Mouse (Mus musculus): ENCODE data around the gene 3830406C13Rik. TPM values are rescaled to one million over a fixed set of nuclear protein-coding genes. Genes with fewer than 3 reads are reported as not detected.

The 3830406C13Rik gene
- total and polyA plus RNA-seq, 2 experiments from 2014 or later, result 26.4 to 37.3 TPM

DNA sequence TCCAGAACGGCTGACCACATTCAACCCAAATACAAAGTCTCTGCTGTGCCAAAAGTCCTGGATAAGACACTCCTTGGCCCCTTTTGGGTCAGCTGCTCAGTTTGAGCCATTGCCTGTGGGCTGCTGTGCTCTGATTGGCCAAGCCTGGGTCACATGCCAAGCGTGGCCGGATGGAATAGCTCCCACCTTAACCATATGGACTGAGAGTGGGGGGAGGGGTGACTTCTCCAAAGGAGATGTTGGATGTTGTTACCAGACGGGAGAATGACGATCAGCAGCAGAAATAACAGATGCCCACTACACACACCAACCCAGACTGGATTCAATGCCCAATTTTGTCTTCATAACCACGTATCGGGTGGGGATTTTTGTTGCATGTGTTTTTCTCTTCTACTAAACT is 51.0 kb downstream of the 3830406C13Rik start:
- no peak overlapping the region for H3K4me3 ChIP-seq (ENCODE audit: low read depth, low read length)
- no peaks in the 10 kb centered on the region for H3K36me3 ChIP-seq (ENCODE audit: insufficient read depth, low read length)
- no peak overlapping the region for H3K27ac ChIP-seq (ENCODE audit: low read depth, low read length)
- TF ChIP-seq CTCF (IDR thresholded peaks at IDR 0.05), result no peak
- H3K27me3 ChIP-seq (ENCODE audit: insufficient read depth, low read length), result peaks cover 54% of the 10 kb centered on the region
- ATAC-seq (ENCODE audit: low FRiP score) (no peak; the same call in 1 of the 2 replicates), DNase-seq (ENCODE audit: low spot score) (no peak)
- H3K4me1 ChIP-seq (ENCODE audit: insufficient read depth, low read length), result no peaks in the 10 kb centered on the region
- WGBS, result 55% methylated on average over 7 of the region's 7 CpGs
- no peak overlapping the region for H3K4me2 ChIP-seq (ENCODE audit: low read depth, low read length, poor library complexity, severe bottlenecking)
- no peak overlapping the region for H3K9ac ChIP-seq (replicated peaks; ENCODE audit: low read length, poor library complexity, severe bottlenecking)
- no peaks in the 10 kb centered on the region for H3K9me3 ChIP-seq (ENCODE audit: low read length)

DNA sequence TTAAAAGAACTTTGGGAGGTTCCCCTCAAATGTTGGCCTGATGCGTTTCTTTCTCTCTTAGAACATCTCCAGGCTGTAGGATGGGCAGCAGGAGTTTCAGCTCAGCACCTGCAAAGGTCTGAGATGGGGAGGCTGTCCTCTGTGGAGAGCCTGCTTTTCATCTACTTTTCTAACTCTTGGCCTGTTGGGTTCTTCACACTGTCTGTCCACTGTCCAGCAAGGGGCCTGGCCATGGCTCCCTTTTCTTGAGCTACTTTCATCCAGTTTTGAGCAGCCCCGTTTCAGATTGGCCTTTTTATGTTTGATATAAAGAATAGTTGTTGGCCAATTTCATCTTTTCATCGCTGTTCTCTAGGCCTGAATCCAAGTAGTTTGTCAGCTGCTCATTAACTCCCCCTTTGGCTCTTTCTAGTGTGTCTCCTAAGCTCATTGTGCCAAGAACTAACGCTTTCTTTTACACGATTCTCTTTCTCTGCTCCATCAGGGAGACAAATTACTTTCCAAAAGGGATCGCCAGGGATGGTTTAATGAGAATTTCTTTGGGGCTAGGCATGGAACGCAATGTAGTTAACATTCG is 53.5 kb downstream of the 3830406C13Rik start:
- Histone ChIP-seq H3K4me2 (ENCODE audit: low read depth, low read length, poor library complexity, severe bottlenecking) (no peak overlapping the region), H3K4me3 (ENCODE audit: low read depth, low read length) (no peak overlapping the region), H3K27ac (ENCODE audit: low read depth, low read length) (no peak overlapping the region), H3K9me3 (ENCODE audit: low read length) (no peaks in the 10 kb centered on the region), H3K9ac (replicated peaks; ENCODE audit: low read length, poor library complexity, severe bottlenecking) (no peak overlapping the region), H3K27me3 (ENCODE audit: insufficient read depth, low read length) (peaks cover 78% of the 10 kb centered on the region), H3K4me1 (ENCODE audit: insufficient read depth, low read length) (no peaks in the 10 kb centered on the region), H3K36me3 (ENCODE audit: insufficient read depth, low read length) (no peaks in the 10 kb centered on the region)
- WGBS, result 7% methylated on average over 8 of the region's 8 CpGs
- no peak for TF ChIP-seq CTCF (IDR thresholded peaks at IDR 0.05)
- DNase-seq (ENCODE audit: low spot score) (peak; percentile 39), ATAC-seq (ENCODE audit: low FRiP score) (no peak)

DNA sequence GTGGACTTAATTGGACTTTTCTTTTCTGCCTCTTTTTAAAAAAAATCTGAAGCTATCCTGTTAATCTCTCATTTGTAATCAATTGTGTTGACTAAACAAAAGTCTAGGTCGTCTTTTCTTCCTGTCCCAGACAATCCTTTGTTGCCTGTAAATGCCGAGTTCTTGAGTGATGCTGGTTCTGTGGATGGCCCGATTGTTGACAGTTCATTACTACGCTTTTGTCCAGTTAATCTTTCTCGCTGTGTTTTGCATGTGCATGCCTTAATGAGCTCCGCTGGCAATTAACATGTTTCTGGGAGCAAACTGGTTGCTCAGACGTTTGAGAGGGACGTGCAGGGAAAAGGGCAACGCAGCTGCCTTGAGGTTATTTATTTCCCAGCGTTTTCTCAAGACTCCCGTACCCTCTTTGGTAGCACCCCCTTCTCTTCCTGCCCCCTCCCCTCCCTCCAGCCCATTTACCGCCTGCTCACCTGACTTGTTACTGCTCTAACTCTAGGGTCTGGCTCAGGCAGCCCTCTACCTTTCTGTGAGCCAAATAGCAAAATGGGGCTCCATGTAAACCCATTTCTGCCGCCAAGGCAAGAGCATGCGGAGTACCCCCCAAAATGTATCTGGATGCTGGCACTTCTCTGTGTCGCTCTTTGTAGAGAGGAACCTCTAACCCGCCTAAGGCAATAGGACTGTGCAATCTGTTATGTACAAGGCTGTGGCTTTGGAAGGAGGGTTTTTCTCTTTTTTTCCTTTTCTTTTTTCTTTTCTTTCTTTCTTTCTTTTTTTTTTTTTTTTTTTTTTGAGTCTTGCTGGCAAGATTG is 54.2 kb downstream of the 3830406C13Rik start:
- Histone ChIP-seq H3K27me3 (ENCODE audit: insufficient read depth, low read length) (peaks cover 84% of the 10 kb centered on the region), H3K4me3 (ENCODE audit: low read depth, low read length) (no peak overlapping the region)

DNA sequence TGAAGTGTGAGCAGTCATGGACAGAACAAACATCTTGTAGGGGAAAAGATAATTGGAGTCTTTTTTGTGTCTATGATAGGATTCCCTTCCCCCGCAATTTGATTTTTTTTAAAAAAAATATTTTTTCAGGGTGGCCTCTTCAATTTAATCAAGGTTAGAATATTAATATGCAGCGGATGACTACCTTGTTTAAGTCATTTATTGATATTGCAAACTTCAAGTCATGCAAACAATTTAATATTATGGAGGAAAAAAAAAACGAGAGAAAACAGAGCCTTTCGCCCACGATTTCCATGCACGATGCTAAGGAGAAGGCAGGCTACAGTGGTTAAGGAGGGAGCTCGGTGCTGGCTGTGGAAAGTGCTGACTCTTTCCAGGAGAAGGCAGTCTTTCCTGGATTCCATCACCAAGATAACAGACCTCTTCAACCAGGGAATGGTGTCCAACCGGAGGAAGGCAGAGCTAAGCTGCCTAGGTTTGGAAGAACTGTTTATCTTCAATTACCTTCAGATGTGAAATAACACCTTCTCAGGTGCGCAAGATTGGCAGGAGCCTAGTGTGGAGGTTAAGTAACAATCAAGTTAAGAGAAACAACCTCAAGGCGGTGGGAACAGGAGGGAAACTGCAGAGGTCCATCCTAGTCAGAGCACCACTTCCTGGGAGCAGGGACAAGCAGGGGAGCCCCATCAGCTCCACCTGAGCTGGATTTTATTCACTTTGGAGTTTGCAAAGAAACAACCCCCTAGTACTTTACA is 55.0 kb downstream of the 3830406C13Rik start:
- DNase-seq (ENCODE audit: low spot score) (no peak), ATAC-seq (ENCODE audit: low FRiP score) (no peak)
- Histone ChIP-seq H3K27me3 (ENCODE audit: insufficient read depth, low read length) (peaks cover 89% of the 10 kb centered on the region), H3K27ac (ENCODE audit: low read depth, low read length) (no peak overlapping the region), H3K4me2 (ENCODE audit: low read depth, low read length, poor library complexity, severe bottlenecking) (no peak overlapping the region), H3K4me1 (ENCODE audit: insufficient read depth, low read length) (no peaks in the 10 kb centered on the region), H3K4me3 (ENCODE audit: low read depth, low read length) (no peak overlapping the region), H3K9me3 (ENCODE audit: low read length) (no peaks in the 10 kb centered on the region), H3K36me3 (ENCODE audit: insufficient read depth, low read length) (no peaks in the 10 kb centered on the region), H3K9ac (replicated peaks; ENCODE audit: low read length, poor library complexity, severe bottlenecking) (no peak overlapping the region)
- 0 out of 2 replicates have a peak, but pooled peaks have one; percentile 4 for TF ChIP-seq CTCF (IDR thresholded peaks at IDR 0.05)
- WGBS, result 3% methylated on average over 10 of the region's 10 CpGs

More for the DNA sequence above, 54.2 kb downstream of the 3830406C13Rik start:
- Histone ChIP-seq H3K27ac (ENCODE audit: low read depth, low read length) (no peak overlapping the region), H3K36me3 (ENCODE audit: insufficient read depth, low read length) (no peaks in the 10 kb centered on the region), H3K9ac (replicated peaks; ENCODE audit: low read length, poor library complexity, severe bottlenecking) (no peak overlapping the region), H3K9me3 (ENCODE audit: low read length) (no peaks in the 10 kb centered on the region), H3K4me2 (ENCODE audit: low read depth, low read length, poor library complexity, severe bottlenecking) (no peak overlapping the region), H3K4me1 (ENCODE audit: insufficient read depth, low read length) (no peaks in the 10 kb centered on the region)
- WGBS, result 1% methylated on average over 16 of the region's 16 CpGs
- no peak for TF ChIP-seq CTCF (IDR thresholded peaks at IDR 0.05)
- peak; percentile 45 for DNase-seq (ENCODE audit: low spot score)
- no peak for ATAC-seq (ENCODE audit: low FRiP score)

DNA sequence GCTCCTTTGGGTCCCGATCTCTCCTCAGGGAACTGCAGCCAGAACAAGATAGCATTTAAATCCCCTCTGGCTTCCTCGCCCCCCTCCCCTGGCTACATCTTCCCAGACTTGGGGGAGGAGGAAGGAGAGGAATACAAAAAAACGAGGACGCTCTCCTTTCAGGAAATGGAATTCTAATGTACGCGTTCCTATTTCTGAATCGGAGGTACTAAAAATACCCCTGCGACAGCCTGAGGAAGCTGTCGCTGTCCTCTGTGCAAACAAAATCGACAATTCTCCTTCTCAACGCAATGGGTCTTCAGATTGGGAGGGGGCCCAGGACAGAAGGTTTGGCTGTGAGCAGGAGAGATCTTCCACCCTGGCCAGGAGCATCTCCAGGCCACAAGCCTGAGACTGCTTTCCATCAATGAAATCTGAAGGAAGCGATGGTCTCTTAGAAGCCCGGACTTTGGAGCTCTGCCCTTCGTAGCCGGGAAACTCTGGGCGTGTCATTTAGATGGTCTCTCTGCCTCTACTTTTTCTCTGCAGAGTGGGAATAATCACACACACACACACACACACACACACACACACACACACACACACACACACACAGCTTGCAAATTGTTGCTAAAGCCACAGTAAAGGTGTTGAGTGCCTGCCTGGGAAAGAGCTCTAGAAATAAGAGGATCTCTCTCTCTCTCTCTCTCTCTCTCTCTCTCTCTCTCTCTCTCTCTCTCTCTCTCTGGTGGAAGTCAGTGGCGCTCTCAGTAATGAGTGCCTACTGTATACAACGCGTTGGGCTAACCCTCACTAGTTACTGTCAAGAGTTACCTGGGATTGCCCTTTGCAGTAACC is 56.5 kb downstream of the 3830406C13Rik start:
- ATAC-seq (ENCODE audit: low FRiP score) (no peak), DNase-seq (ENCODE audit: low spot score) (no peak)
- H3K36me3 ChIP-seq (ENCODE audit: insufficient read depth, low read length), result no peaks in the 10 kb centered on the region
- under 1% methylated on average over 18 of the region's 19 CpGs for WGBS
- TF ChIP-seq CTCF (IDR thresholded peaks at IDR 0.05), result no peak
- no peak overlapping the region for H3K4me3 ChIP-seq (ENCODE audit: low read depth, low read length)
- no peaks in the 10 kb centered on the region for H3K4me1 ChIP-seq (ENCODE audit: insufficient read depth, low read length)
- H3K27ac ChIP-seq (ENCODE audit: low read depth, low read length), result no peak overlapping the region
- no peak overlapping the region for H3K9ac ChIP-seq (replicated peaks; ENCODE audit: low read length, poor library complexity, severe bottlenecking)
- peaks cover 92% of the 10 kb centered on the region for H3K27me3 ChIP-seq (ENCODE audit: insufficient read depth, low read length)
- no peaks in the 10 kb centered on the region for H3K9me3 ChIP-seq (ENCODE audit: low read length)
- H3K4me2 ChIP-seq (ENCODE audit: low read depth, low read length, poor library complexity, severe bottlenecking), result no peak overlapping the region
